Mouse (Mus musculus) hindbrain, embryonic 11.5 days (tissue): ENCODE data around the gene Slc34a2. TPM values are rescaled to one million over a fixed set of nuclear protein-coding genes. Genes with fewer than 3 reads are reported as not detected.

Experiments
- ATAC-seq: fragments of 200-750 bp; cut with Nextera tagmentation; 2 replicates; pipeline ENCODE4 v1.8.0; 2017; ENCODE audit warnings: mild to moderate bottlenecking, moderate TSS enrichment, moderate library complexity; ENCODE audit not compliant: low FRiP score
- DNase-seq: peaks from one replicate; pipeline ENCODE4 v3.0.0-alpha.2; 2015; ENCODE audit warnings: low spot score
- H3K27ac ChIP-seq: fragments of 300-500 bp; sonication (generic); 2 replicates; pipeline ENCODE4 v1.5.1; 2014; ENCODE audit warnings: mild to moderate bottlenecking, low read depth, low read length
- H3K27me3 ChIP-seq: fragments of 300-500 bp; sonication (generic); 2 replicates; pipeline ENCODE4 v1.6.1; 2014; ENCODE audit warnings: mild to moderate bottlenecking, low read length, moderate library complexity, mixed read lengths; ENCODE audit not compliant: control insufficient read depth, insufficient read depth
- H3K36me3 ChIP-seq: fragments of 300-500 bp; sonication (generic); 2 replicates; pipeline ENCODE4 v1.6.1; 2014; ENCODE audit warnings: mild to moderate bottlenecking, low read length, moderate library complexity, mixed read lengths; ENCODE audit not compliant: control insufficient read depth, insufficient read depth
- H3K4me1 ChIP-seq: fragments of 300-500 bp; sonication (generic); replicated peaks from 2 replicates; pipeline ENCODE4 v1.6.1; 2014; ENCODE audit warnings: low read length, mixed read lengths; ENCODE audit not compliant: control insufficient read depth, insufficient read depth
- H3K4me2 ChIP-seq: fragments of 300-500 bp; sonication (generic); replicated peaks from 2 replicates; pipeline ENCODE4 v1.6.1; 2014; ENCODE audit warnings: mild to moderate bottlenecking, low read depth, low read length
- H3K4me3 ChIP-seq: fragments of 300-500 bp; sonication (generic); 2 replicates; pipeline ENCODE4 v1.5.1; 2014; ENCODE audit warnings: low read depth, low read length
- H3K9ac ChIP-seq: fragments of 300-500 bp; sonication (generic); 2 replicates; pipeline ENCODE4 v1.6.1; 2014; ENCODE audit warnings: low read depth, low read length
- H3K9me3 ChIP-seq: fragments of 300-500 bp; sonication (generic); 2 replicates; pipeline ENCODE4 v1.6.1; 2016; ENCODE audit warnings: low read length; ENCODE audit not compliant: control insufficient read depth
- WGBS: fragments of 180-500 bp; shearing (Covaris S2); extraction: QIAGEN DNeasy Blood & Tissue Kit; methylation state at CpG from one replicate; pipeline ENCODE4 v1.1.7; 2014; 5-methylcytosine and 5-hydroxymethylcytosine counted together
- polyA plus RNA-seq: library from polyadenylated mRNA; unstranded; fragments of >200 nt; fragmentation: Nextera tagmentation; extraction: Ambion mirVana; gene quantifications from 2 replicates; pipeline ENCODE4 v1.2.1, GENCODE M21; 2014

Gene Slc34a2
- polyA plus RNA-seq, 1 experiment from 2014 or later, result not detected

GRCm38 (mm10) chr5:52998097-52998760, 39.7 kb upstream of the Slc34a2 start:
- Histone ChIP-seq H3K4me2 (no peak overlapping the region), H3K4me1 (no peaks in the 10 kb centered on the region), H3K4me3 (no peak overlapping the region), H3K9ac (no peak overlapping the region), H3K27ac (no peak overlapping the region), H3K36me3 (no peaks in the 10 kb centered on the region), H3K27me3 (no peaks in the 10 kb centered on the region), H3K9me3 (no peaks in the 10 kb centered on the region)
- ATAC-seq, result no peak
- 87% methylated on average over 6 of the region's 6 CpGs for WGBS
- DNase-seq, result no peak

- H3K4me3 ChIP-seq, result no peak overlapping the region
- H3K27ac ChIP-seq, result no peak overlapping the region
- no peak for DNase-seq
- no peak overlapping the region for H3K9ac ChIP-seq
- no peaks in the 10 kb centered on the region for H3K9me3 ChIP-seq
- no peaks in the 10 kb centered on the region for H3K4me1 ChIP-seq
- no peaks in the 10 kb centered on the region for H3K36me3 ChIP-seq
- WGBS, result 66% methylated on average over 5 of the region's 5 CpGs
- no peak for ATAC-seq
- H3K4me2 ChIP-seq, result no peak overlapping the region
- no peaks in the 10 kb centered on the region for H3K27me3 ChIP-seq
Observed at GRCm38 (mm10) chr5:53000169-53000872, 37.6 kb upstream of the Slc34a2 start.

GRCm38 (mm10) chr5:53002599-53003203, 35.2 kb upstream of the Slc34a2 start:
- no peak overlapping the region for H3K27ac ChIP-seq
- H3K4me1 ChIP-seq, result no peaks in the 10 kb centered on the region
- H3K4me3 ChIP-seq, result no peak overlapping the region
- H3K27me3 ChIP-seq, result no peaks in the 10 kb centered on the region
- H3K9ac ChIP-seq, result no peak overlapping the region
- H3K4me2 ChIP-seq, result no peak overlapping the region
- WGBS, result 85% methylated on average over 8 of the region's 8 CpGs
- H3K9me3 ChIP-seq, result no peaks in the 10 kb centered on the region
- no peaks in the 10 kb centered on the region for H3K36me3 ChIP-seq
- DNase-seq (no peak), ATAC-seq (no peak)

DNA sequence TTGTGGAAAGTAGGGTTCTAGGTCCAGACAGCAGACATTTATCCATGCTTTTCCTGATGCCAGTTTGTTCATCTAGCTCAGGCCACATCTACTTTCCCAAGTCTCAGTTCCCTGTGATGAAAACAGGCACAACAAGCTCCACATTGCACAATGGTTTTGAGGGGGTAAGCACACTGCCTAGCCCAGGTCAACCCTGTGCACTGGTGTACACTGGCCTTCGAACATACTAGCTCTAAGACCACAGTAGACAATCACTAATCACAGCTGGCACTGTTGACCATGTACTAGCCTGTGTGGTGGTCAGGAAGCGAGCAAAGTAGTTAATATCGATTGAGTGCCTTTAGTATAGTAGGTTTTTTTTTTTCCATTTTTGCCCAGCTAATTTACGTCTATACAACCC, 34.4 kb upstream of the Slc34a2 start:
- no peaks in the 10 kb centered on the region for H3K27me3 ChIP-seq
- DNase-seq (no peak), ATAC-seq (no peak)
- H3K27ac ChIP-seq, result no peak overlapping the region
- 88% methylated on average over 4 of the region's 4 CpGs for WGBS
- no peak overlapping the region for H3K4me3 ChIP-seq
- no peaks in the 10 kb centered on the region for H3K4me1 ChIP-seq
- H3K4me2 ChIP-seq, result no peak overlapping the region
- no peaks in the 10 kb centered on the region for H3K36me3 ChIP-seq
- no peaks in the 10 kb centered on the region for H3K9me3 ChIP-seq
- H3K9ac ChIP-seq, result no peak overlapping the region

DNA sequence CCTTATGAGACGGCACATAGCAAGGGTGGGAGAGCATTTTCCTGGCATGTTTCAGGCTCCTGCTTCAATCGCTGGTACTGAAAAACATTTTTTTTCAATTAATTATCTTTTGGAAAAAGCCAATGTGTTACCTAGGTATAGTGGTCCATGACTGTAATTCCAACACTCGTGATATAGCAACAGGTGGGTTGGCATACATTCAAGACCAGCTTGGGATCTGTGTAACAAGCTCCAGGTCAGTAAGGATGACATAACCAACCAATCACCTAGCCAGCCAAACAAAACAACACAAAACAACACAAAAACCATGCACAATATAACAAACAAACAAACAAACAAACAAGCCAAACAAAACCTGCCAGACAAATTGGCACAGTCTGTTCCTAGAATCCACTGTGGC, 33.9 kb upstream of the Slc34a2 start:
- no peak for DNase-seq
- no peaks in the 10 kb centered on the region for H3K36me3 ChIP-seq
- H3K4me1 ChIP-seq, result no peaks in the 10 kb centered on the region
- H3K9me3 ChIP-seq, result no peaks in the 10 kb centered on the region
- H3K4me3 ChIP-seq, result no peak overlapping the region
- ATAC-seq, result no peak
- no peak overlapping the region for H3K9ac ChIP-seq
- H3K27me3 ChIP-seq, result no peaks in the 10 kb centered on the region
- H3K27ac ChIP-seq, result no peak overlapping the region
- 93% methylated on average over 3 of the region's 3 CpGs for WGBS
- no peak overlapping the region for H3K4me2 ChIP-seq

- no peak for ATAC-seq
- no peak overlapping the region for H3K9ac ChIP-seq
- H3K9me3 ChIP-seq, result no peaks in the 10 kb centered on the region
- no peaks in the 10 kb centered on the region for H3K27me3 ChIP-seq
- H3K4me3 ChIP-seq, result no peak overlapping the region
- no peak for DNase-seq
- no peaks in the 10 kb centered on the region for H3K36me3 ChIP-seq
- WGBS, result 83% methylated on average over 8 of the region's 8 CpGs
- H3K4me2 ChIP-seq, result no peak overlapping the region
- no peak overlapping the region for H3K27ac ChIP-seq
- H3K4me1 ChIP-seq, result no peaks in the 10 kb centered on the region
Observed at GRCm38 (mm10) chr5:53009027-53009769, 28.7 kb upstream of the Slc34a2 start.

GRCm38 (mm10) chr5:53009770-53010133, 28.1 kb upstream of the Slc34a2 start:
- Histone ChIP-seq H3K9me3 (no peaks in the 10 kb centered on the region), H3K27ac (no peak overlapping the region), H3K36me3 (no peaks in the 10 kb centered on the region), H3K4me3 (no peak overlapping the region), H3K9ac (no peak overlapping the region), H3K4me2 (no peak overlapping the region), H3K4me1 (no peaks in the 10 kb centered on the region), H3K27me3 (no peaks in the 10 kb centered on the region)
- no peak for ATAC-seq
- DNase-seq, result no peak
- 76% methylated on average over 4 of the region's 4 CpGs for WGBS

- Histone ChIP-seq H3K36me3 (no peaks in the 10 kb centered on the region), H3K9ac (no peak overlapping the region), H3K4me3 (no peak overlapping the region), H3K4me1 (no peaks in the 10 kb centered on the region), H3K4me2 (no peak overlapping the region), H3K9me3 (no peaks in the 10 kb centered on the region), H3K27me3 (no peaks in the 10 kb centered on the region), H3K27ac (no peak overlapping the region)
- ATAC-seq (no peak), DNase-seq (no peak)
- 67% methylated on average over 3 of the region's 3 CpGs for WGBS
Observed at GRCm38 (mm10) chr5:53011327-53011726, 26.6 kb upstream of the Slc34a2 start.
